Mouse (Mus musculus) left cerebral cortex, postnatal 36 days (tissue): ENCODE measurements around the gene Metrn. TPM values are rescaled to one million over a fixed set of nuclear protein-coding genes. Genes with fewer than 3 reads are reported as not detected.

ENCODE experiments used
- DNase-seq, 2 experiments: peaks; one replicate each; pipeline ENCODE4 v3.0.0; 2021 to 2022; ENCODE audit warnings: low spot score in 2 of 2, mixed read lengths in 1 of 2
- intact Hi-C: fragments of 180-260 bp; cut with DNase I; formaldehyde crosslinking; loops from one replicate; pipeline ENCODE4 v1.15.1; 2025
- total RNA-seq, 2 experiments: library from RNA; stranded (reverse); gene quantifications; 2 replicates each; pipeline ENCODE4 v1.2.3; 2021

Metrn gene
- 10 to 100 TPM; 80.7 to 96.2 TPM for total RNA-seq

DNA sequence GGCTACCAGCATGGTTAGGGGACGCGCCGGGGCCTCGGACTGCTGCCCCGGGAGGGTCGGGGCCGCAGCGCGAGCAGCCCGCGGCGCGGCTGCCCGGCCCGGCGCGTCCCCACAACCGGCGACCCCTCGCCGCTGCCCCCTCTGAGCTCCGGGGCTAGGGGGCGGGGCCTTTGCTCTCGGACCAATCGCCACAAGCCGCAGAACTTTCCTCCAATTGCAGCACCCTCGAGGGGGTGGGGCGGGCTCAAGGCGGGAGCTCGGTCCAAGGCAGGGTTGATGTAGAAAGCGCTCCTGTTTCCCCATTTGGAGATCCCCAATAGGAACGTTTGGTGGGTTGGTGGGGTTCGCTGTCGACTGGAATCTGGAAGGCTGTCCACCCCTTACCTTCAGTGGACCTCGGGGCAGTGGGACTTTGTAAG, at the start of gene Metrn:
TSS of gene Metrn (minus strand) at position 186 of the 419 bp plus-strand sequence.
- DNase-seq: peak; percentile 69
- intact Hi-C loops: loop anchor here (1.0 kb wide), 1 partner anchor 24 kb away; the partner anchor contains the start of gene Narfl

DNA sequence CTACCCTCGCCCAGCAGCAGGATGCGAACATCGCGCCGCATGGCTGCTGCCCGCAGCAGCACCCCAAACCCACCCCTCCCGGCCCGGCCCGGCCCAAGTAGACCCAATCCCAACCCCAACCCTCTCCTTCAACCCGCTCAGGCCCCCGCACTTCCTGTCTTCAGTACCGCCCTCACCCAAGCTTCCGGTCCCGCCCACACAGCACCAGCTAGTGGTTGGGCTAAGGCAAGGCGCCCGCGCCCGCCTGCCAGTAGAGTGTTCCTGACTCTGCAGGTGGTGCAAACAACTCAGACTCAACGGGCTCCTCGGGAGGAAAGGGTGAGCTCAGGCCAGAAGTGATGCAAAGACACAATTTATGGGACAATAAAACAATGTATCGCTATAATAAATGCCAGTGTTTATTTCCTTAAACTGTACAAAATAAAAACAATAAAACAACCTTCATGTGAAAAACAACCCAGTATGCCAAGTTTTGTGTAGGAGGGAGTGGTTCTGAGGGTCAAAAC, 47.5 kb upstream of the Metrn start, which contains the start of gene Rhot2:
TSS of gene Rhot2 (minus strand) at position 456 of the 506 bp plus-strand sequence.
- intact Hi-C loops: no loop called here
- DNase-seq: peak; percentile 92 to 94

DNA sequence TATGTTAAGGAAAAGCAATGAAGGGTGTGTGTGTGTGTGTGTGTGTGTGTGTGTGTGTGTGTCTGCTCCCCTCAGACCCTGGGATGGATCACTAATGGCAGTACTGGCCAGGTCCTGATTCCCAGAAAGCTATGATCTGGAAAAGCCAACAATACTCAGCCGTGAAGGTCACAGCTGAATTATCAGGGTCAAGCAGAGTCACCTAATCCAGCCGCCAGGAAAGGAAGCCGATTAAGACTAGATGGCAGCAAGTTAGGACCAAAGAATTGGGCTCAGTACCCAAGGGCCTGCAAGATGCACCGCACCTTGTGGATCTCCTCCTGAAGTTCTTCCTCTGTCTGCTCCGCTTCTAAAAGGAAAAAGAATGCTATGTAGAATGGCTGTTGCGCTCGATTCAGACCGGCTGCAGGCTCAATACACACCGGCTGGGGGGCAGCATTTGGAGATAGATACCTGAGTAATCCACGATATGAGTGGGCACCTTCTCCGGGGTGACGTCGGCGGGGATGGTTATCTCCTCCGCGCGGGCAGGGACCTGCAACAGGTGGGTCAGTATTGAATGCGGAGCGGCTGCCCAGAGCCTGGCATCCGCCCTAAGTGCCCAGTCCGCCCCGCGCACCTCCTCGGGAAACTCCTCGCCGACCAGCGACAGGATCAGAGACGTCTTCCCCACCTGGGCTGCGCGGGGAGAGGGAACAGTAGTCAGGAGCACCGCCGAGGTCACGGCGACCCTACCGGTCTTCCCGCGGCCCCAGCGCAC, 46.9 kb upstream of the Metrn start:
- intact Hi-C loops: no loop called here
- DNase-seq: peak in 1 of 2 experiments; percentile 48

DNA sequence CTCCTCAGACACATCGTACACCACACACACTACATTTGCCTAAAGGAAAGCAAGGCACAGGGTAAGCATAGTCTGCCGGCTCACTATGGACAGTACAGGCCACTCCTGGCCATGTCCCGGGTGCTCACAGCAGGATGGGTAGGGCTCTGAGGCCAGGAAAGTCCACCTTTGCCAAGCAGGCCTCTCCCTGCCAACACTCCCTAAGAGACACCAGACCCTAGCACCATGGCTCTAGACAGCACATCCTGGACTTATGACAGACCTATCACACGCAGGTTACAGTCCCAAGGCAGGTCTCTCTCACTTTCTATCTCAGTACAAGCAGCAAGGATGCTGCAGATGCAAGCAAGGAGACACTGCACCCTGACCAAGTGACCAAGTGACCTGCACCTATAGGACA, 46.2 kb upstream of the Metrn start:
- intact Hi-C loops: no loop called here
- no peak for DNase-seq

DNA sequence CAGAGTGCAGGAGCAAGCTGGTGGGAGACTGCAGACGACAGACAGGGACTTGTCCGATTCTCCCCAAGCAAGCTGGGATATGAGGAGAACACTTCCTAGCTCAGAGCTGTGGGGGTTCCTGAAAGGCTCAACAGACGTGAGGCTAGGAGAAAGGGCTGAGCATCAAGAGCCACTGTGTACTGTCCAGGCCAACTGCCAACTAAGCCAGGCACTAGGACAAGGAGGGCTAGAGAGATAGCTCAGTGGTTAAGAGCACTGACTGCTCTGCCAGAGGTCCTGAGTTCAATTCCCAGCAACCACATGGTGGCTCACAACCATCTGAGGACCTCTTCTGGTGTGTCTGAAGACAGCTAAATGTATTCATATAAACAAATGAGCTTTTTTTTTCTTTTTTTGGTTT, 45.6 kb upstream of the Metrn start:
- no peak for DNase-seq
- intact Hi-C loops: no loop called here

DNA sequence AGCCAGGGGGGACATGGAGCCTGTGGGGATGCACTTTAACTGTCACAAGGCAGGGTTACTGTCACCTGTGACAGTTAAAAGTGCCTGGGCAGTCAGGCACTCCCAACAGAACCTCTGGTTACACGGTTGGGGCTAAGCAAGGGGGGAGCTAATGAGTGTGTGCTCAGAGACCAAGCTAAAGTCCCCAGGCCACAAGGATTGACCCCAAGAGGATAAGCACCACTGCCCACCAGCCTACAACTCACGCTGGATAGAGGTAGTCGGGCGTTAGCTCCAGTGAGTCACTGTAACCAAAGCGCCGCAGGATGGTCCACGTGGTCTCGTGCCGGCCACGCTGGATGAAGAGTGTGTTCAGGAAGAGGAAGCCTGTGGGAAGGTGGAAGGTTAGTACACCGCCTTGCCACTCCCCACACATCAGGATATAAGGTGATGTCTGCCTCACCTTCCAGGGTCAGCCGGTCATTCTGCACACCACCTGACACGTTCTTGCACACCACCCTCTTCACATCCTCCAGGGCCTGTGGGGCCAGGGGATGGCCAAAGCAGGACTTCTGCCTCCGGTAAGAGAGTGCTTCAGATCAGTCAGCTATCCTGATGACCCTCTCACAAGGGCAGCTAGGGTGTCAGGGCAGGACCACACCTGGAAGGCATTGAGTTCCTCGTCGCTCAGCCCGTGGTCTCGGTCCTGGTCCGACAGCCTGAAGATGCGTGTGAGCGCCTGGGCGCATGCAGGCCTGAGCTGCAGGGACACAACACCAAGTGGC, 44.4 kb upstream of the Metrn start, which contains the start of gene Gm20683:
TSS of gene Gm20683 (minus strand) at position 647 of the 764 bp plus-strand sequence.
- intact Hi-C loops: no loop called here

DNA sequence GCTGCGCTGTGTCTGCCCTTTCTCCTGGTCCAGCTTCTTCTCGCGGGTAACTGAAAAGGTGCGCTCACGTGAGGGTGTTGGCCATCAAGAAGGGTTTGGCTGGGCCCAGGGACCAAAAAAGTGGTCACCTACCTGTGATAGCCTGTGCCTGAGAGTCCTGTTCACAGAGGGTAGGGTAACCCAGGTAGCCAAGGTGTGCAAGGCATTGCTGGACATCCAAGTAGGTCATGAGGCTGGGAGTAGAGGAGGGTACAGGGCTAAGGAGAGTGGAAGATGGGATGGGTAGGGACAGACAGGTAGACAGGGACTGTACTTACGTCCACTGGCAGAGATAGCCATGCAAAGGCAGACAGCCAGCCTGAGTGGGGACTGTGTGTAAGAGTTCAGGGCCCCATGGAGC, 43.6 kb upstream of the Metrn start:
- no peak for DNase-seq
- intact Hi-C loops: no loop called here

More for the DNA sequence above, 44.4 kb upstream of the Metrn start, which contains the start of gene Gm20683:
- DNase-seq: no peak

DNA sequence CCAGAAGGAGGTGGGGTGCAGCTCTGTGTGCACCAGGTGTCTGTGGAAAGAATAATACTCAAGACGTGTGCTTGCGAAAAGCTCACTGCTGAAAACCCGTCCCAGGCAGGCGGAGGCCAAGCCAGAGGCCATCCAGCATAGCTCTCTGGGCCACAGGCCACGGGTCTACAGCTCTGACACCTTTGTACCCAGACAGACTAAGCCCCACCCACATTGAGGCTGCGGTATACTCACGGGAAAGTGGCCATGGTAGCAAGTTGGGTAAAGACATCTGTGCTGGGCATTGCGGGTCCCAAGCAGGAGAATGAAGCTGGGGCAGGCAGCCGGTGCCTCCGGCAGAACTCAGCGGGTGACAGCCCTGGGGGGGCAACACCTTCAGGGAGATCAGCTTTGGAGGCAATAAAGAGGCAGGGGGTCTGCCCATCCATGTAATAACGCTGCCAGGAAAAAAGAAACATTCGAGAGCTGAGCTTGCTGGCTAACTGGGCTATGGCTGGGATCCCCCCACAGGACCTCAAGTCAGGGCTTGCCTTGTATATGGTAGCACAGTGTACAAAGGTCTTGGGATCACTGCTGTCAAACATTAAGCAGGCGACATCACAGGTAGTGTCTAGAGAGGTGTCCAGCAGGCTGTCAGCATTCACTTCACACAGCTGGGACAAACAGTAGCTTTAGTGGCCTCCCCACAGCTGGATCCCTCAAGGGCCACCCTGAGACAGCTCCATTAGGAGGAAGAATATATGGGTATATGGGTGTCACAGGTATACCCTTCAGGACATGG, 42.7 kb upstream of the Metrn start:
- no peak for DNase-seq
- intact Hi-C loops: no loop called here

DNA sequence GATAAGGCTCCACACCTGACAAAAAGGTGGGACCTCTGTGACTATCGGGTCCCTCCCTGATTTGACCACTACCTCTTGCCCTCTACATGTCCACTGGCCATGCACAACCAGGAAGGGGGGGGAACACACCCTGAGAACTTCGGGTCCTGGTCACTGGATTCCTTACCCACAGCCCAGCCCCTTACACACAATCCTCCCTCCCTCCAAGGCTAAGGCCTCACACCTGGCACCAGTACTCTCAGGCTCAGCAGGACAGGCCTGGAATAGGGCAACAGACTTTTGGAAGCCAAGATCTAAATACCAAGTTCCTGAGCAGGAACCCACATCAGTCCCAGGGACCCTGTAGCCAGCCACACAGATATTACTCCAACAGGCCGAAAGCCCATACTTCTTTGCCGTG, 42.0 kb upstream of the Metrn start:
- intact Hi-C loops: no loop called here
- no peak for DNase-seq

DNA sequence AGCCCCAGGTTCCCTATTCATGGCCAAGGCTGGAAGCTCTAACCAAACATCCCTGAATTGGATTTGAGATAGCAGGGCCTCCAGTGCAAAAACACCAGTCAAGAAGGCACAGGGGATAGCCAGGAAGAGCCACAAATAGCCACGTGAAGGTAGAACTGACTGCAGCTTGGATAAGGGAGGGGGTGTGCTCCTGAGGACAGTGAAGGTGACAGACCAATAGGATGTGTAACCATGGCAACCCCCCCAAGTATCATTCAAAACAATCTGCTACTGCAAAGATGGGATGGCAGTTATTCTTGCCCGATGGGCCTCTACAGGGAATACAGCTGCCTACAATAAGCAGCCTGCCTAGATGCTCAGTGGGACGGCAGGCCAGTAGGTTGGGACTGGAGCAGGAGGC, 40.6 kb upstream of the Metrn start:
- no peak for DNase-seq
- intact Hi-C loops: no loop called here

DNA sequence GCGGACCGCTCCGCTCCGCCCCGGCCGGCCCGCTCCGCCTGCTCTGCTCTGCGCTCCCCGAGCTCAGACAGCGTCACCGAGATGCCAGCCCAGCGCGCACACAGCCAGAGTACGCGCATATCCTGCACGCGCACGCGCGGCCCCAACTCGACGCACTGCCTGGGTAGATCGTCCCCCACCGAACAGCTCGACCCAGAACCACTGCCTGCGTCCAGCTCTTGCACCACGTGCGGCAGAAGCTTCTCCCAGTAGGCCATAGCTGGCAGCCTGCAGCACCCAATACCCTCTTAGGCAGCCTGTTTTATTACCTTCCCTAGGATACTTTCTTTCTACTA, 40.1 kb upstream of the Metrn start, which contains the start of gene Rhbdl1:
TSS of gene Rhbdl1 (minus strand) at position 220 of the 335 bp plus-strand sequence.
- peak; percentile 86 to 87 for DNase-seq
- intact Hi-C loops: no loop called here

DNA sequence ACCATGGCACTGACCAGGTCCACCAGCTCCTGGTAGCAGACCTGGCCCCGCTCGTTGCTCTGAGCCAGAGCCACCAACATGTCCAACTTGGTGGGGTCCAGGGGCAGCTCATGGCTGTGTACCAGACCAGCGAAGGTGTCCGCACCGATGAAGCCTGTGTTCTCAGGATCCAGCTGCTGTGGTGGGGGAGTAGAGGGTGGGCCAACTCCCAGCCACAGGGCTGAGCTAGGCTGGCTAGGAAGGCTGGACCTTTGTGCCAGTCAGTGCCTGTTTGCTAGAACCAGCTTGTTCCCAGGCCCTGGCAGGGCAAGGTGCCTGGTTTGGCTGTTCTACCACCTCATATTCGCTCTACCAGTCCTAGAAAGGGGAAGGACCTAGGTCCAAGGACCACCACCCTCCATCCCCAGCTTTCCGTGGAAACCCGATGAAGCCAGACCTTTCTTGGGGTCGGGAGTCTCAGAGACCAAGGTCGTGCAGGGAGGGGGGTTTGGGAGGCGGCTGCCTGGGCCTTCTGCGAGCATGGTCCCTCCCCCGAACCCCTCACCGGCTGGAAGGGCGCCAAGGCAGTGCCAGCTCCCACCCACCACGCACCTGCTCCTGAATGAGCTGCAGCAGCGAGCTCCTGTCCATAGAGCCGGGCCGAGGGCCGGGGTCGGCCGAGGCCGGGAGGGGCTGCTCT, 39.6 kb upstream of the Metrn start:
- intact Hi-C loops: no loop called here
- no peak for DNase-seq

DNA sequence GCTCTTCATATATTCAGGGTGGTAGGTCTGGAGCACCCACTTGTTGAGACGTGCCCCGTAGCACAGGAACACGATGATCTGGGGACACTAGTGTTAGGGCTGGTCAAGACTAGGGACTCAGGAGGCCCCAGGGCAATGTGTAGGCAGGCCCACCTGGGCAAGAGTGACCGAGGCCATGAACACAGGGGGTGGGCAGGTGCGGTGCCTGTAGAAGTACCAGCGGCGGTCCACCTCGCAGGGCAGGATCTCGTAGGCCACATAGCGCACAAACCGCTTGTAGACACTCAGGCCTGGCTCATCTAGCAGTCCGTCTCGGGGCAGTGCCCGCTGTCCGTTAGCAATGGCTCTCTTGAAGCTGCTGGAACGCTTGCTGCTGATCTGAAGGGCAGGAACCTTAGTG, 38.9 kb upstream of the Metrn start:
- no peak for DNase-seq
- intact Hi-C loops: no loop called here

DNA sequence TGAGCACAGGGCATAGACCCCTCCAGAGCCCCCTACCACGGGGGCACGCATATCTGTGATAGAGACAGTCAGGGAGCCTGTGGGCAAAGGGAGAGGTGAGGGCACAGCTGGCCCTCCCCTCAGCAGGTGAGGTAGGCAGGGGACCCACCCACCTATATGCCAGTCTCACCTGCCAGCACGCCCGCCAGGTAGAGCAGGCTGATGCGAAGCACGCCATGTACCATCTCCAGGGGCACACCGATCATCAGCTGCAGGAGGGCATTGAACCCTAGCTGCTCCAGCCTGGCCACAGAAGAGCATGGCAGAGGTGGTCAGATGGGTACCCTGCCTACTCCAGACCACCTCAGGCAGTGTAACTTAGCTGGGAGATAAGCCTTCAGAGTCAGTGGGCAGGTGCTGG, 38.4 kb upstream of the Metrn start:
- intact Hi-C loops: no loop called here
- DNase-seq: no peak

DNA sequence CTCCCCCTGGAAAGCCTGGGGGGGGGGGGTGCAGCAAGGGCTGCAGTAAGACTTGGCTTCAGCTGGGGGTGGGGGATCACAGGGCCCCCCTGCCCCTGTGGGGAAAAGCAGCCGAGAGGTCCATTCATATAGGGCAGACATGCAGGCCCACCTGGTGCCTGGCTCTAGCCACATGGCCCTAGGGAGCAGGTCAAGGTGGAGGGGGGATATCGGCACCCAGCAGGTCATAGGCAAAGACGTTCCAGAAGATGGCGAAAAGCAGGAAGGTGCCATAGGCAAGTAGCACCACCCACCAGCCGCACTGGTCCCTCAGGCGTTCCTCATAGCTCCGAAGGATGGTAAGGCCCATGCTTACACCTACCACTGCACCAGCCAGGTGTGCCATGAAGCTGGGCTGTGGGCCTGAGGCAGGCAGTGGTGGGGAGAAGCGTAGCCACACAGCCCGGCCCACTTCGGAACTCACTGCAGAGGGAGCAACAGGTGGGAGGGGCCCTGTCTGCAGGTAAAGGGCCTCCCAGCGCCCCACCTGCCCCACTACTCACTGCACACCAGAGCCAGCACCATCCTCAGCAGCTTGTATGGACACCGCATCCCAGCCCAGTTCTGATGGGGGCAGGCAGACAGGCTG, 37.8 kb upstream of the Metrn start:
- no peak for DNase-seq
- intact Hi-C loops: no loop called here

DNA sequence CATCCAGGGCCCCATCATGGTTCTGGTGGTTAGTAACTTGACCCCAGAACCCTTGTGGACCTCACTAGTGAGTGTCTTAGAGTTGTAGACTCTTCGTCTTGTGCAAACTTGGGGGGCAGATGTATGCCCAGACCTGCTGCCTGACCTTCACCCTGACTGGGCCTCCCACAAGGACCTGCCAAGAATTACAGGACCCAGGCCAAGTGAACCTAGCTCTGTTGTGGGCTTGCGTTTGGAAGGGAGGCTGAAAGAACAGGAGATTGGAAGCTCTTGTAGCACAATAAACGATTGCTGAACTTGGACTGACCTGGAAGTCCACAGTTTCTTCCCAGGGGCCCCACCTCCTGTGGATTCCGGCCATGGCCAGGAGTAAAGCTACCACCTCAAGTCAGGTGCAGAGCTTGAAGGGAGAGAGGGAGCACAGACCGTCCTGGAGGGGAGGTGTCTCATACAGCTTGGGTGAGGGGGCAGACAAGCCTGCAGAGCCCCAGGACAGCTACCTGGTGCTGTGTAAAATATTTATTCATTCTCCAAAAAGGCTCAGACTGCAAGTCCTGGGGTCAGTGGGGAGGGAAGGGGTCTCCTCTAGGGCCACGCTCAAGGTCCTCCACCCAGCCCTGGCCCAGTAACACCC, 37.1 kb upstream of the Metrn start:
- intact Hi-C loops: no loop called here
- DNase-seq: no peak

DNA sequence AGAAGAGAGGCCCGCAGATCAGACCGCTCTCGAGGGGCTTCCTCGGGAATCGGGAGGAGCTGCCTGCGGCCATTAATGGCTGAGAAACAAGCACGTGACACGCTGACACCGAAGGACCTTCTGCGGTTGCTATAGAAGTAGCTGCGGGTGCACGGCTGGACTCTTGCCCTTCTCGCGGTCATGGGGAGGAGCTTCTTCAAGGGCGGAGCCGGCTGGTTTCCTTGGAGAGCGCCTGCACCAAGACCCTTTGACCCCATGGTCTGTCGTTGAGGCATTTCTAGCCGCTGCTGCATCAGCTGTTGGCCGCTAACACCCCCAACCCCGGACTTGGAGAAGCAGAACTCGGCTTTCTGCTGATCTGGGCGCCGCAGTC, 36.3 kb upstream of the Metrn start, which contains the start of gene Stub1:
TSS of gene Stub1 (minus strand) at position 114 of the 373 bp plus-strand sequence.
- intact Hi-C loops: no loop called here

More for the DNA sequence above, 36.3 kb upstream of the Metrn start, which contains the start of gene Stub1:
- peak; percentile 87 for DNase-seq
